Mouse (Mus musculus): ENCODE measurements around the gene Ugt2b1.

- TF ChIP-seq MAFK (IDR thresholded peaks at IDR 0.05; ENCODE audit: borderline replicate concordance, low read depth, low read length) (no peak), CTCF (IDR thresholded peaks at IDR 0.05 in 2 of 3, conservative IDR thresholded peaks at IDR 0.05 in 1 of 3; ENCODE audit: control insufficient read depth in 1 of 3, insufficient read depth in 1 of 3, low read depth in 2 of 3, low read length in 3 of 3, poor library complexity in 1 of 3, severe bottlenecking in 1 of 3) (no peak), MAX (IDR thresholded peaks at IDR 0.05; ENCODE audit: low read length) (no peak), TAL1 (IDR thresholded peaks at IDR 0.05; ENCODE audit: low read length) (no peak), NRF1 (IDR thresholded peaks at IDR 0.05; ENCODE audit: insufficient read depth, low read depth, low read length, poor library complexity, severe bottlenecking) (no peak), ETS1 (IDR thresholded peaks at IDR 0.05; ENCODE audit: low read depth, low read length) (no peak), USF1 (IDR thresholded peaks at IDR 0.05; ENCODE audit: low read depth, low read length) (no peak), MYB (IDR thresholded peaks at IDR 0.05; ENCODE audit: low read depth, low read length) (no peak), ZNF384 (IDR thresholded peaks at IDR 0.05; ENCODE audit: low read depth, low read length) (no peak)
Observed at GRCm38 (mm10) chr5:86910770-86911169, 15.6 kb downstream of the Ugt2b1 start.
